Mouse (Mus musculus) neural tube, embryonic 14.5 days (tissue): ENCODE data around the gene Slc25a12. TPM values are rescaled to one million over a fixed set of nuclear protein-coding genes. Genes with fewer than 3 reads are reported as not detected.
A peak's percentile ranks its signal among the peaks of the same experiment; 100 is the strongest.

Experiments
- ATAC-seq: fragments of 200-750 bp; cut with Nextera tagmentation; 2 replicates; pipeline ENCODE4 v1.8.0; 2017; ENCODE audit warnings: low read depth, mild to moderate bottlenecking, moderate TSS enrichment, moderate library complexity
- H3K27ac ChIP-seq: fragments of 300-500 bp; sonication (generic); 2 replicates; pipeline ENCODE4 v1.5.1; 2014; ENCODE audit warnings: low read depth, mild to moderate bottlenecking, control low read depth, low read length, moderate library complexity, mixed read lengths
- H3K27me3 ChIP-seq: fragments of 300-500 bp; sonication (generic); 2 replicates; pipeline ENCODE4 v1.6.1; 2014; ENCODE audit warnings: low read length; ENCODE audit not compliant: control insufficient read depth, insufficient read depth
- H3K36me3 ChIP-seq: fragments of 300-500 bp; sonication (generic); 2 replicates; pipeline ENCODE4 v1.6.1; 2014; ENCODE audit warnings: low read length, mixed read lengths; ENCODE audit not compliant: control insufficient read depth, insufficient read depth
- H3K4me1 ChIP-seq: fragments of 300-500 bp; sonication (generic); 2 replicates; pipeline ENCODE4 v1.6.1; 2014; ENCODE audit warnings: low read length; ENCODE audit not compliant: control insufficient read depth, insufficient read depth
- H3K4me2 ChIP-seq: fragments of 300-500 bp; sonication (generic); 2 replicates; pipeline ENCODE4 v1.6.1; 2014; ENCODE audit warnings: mild to moderate bottlenecking, low read depth, low read length, control low read depth
- H3K4me3 ChIP-seq: fragments of 300-500 bp; sonication (generic); 2 replicates; pipeline ENCODE4 v1.5.1; 2014; ENCODE audit warnings: low read depth, low read length, control low read depth, mixed read lengths
- H3K9ac ChIP-seq: fragments of 300-500 bp; sonication (generic); replicated peaks from 2 replicates; pipeline ENCODE4 v1.6.1; 2014; ENCODE audit warnings: low read depth, mild to moderate bottlenecking, control low read depth, low read length, mixed read lengths
- H3K9me3 ChIP-seq: fragments of 300-500 bp; sonication (generic); 2 replicates; pipeline ENCODE4 v1.6.1; 2016; ENCODE audit warnings: low read length; ENCODE audit not compliant: control insufficient read depth
- WGBS: fragments of 180-500 bp; shearing (Covaris S2); extraction: QIAGEN DNeasy Blood & Tissue Kit; methylation state at CpG from one replicate; pipeline ENCODE4 v1.1.7; 2014; 5-methylcytosine and 5-hydroxymethylcytosine counted together
- polyA plus RNA-seq: library from polyadenylated mRNA; unstranded; fragments of >200 nt; fragmentation: Nextera tagmentation; extraction: Ambion mirVana; gene quantifications from 2 replicates; pipeline ENCODE4 v1.2.1, GENCODE M21; 2014

Slc25a12 gene
- 110 and 129 TPM in 2 replicates for polyA plus RNA-seq

DNA sequence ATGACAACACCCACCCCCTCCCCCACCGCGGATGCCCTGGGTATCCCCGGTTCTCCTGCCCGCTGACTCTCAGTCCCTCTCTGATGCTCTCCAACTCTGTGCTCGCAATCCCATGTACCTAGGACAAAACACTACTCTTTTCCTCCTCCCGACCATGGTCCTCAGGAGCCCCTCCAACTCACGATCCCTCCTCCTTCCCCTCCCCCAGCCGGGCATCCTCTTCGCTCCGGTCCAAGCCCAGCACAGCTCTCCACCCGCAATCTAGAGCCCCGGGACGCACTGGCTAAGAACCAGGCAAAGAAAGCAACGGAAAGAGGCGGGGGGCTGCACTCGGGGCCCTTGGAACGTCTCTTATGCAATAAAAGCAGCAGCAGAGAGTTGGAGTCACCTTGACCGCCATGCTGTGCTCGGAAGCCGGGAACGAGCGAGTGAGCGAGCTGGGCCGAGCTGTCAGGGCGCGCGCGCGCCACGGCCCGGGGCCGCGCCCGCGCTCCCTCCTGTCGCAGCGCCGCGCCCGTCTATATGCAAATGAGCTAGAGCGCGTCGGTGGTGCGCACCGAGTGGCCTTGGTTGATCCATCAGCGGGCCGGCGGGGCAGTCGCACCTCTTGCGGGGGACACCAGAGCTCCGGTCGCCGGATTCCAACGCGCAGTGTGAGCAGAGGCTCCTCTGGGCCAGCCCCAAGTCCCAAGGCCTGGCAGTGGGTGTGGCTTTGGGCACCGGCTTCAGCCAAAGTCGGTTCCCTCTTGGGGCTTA, at the start of gene Slc25a12:
Gene Slc25a12, minus strand, starts transcription at position 625 of the 756 bp plus-strand sequence.
- no peaks in the 10 kb centered on the region for H3K27me3 ChIP-seq
- H3K4me3 ChIP-seq = peak within 1 kb of the TSS; percentile 55
- H3K9me3 ChIP-seq = no peaks in the 10 kb centered on the region
- peak within 1 kb of the TSS; percentile 58 for H3K9ac ChIP-seq
- ATAC-seq = peak; percentile 94
- peaks cover 7% of the 10 kb centered on the region; the same call in 1 of the 2 replicates for H3K4me1 ChIP-seq
- H3K27ac ChIP-seq = peak within 1 kb of the TSS; percentile 52
- peak within 1 kb of the TSS; percentile 66 for H3K4me2 ChIP-seq
- WGBS = 1% methylated on average over 57 of the region's 57 CpGs
- no peaks in the 10 kb centered on the region for H3K36me3 ChIP-seq

DNA sequence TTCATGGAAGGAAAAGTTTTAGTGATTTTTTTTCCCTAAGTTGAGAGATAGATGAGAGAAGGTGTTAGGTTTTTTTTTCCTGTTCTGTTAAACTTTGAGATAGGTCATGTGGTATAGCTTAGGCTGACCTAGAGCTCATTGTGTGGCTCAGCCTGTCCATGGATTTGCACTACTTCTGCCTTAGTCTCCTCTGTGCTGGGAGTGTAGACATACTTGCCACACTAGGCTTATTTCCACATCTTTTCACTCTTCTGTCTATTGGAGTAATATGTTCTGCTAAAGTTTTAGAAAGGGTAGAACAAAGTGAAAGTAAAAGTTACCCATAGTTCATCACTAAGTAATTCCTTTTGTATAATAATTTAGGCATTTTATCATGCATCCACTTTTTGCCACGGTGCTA, 38.1 kb upstream of the Slc25a12 start:
- no peaks in the 10 kb centered on the region for H3K4me1 ChIP-seq

DNA sequence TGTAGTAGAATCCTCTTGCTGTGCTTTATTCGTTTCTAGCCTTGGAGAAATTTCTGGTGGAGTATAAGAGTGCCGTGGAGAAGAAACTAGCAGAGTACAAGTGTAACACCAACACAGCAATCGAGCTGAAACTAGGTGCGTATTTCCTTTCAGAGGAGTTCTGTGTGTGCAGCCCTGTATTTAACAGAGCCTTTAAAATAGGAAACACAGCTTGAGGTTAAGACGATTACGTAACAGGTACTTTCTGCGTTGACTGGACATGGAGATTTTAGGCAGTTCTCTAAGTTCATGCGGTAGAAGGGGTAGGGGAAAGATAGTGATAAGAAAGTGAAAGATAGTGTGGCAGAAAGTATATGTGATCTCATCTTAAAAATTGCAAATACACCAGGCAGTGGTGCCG, 22.3 kb upstream of the Slc25a12 start:
- peak overlapping the region; percentile 83 for H3K4me3 ChIP-seq
- 70% methylated on average over 9 of the region's 9 CpGs for WGBS
- peak overlapping the region; percentile 89 for H3K4me2 ChIP-seq
- H3K27ac ChIP-seq = no peak overlapping the region
- no peaks in the 10 kb centered on the region for H3K27me3 ChIP-seq
- 0 out of 2 replicates have a peak, but pooled peaks cover 3% of the 10 kb centered on the region for H3K36me3 ChIP-seq
- peaks cover 5% of the 10 kb centered on the region; the same call in 1 of the 2 replicates for H3K4me1 ChIP-seq
- peak overlapping the region; percentile 63 for H3K9ac ChIP-seq
- H3K9me3 ChIP-seq = no peaks in the 10 kb centered on the region
- ATAC-seq = no peak

More for the DNA sequence above, 38.1 kb upstream of the Slc25a12 start:
- Histone ChIP-seq H3K4me2 (no peak overlapping the region), H3K9me3 (no peaks in the 10 kb centered on the region), H3K4me3 (no peak overlapping the region), H3K36me3 (no peaks in the 10 kb centered on the region), H3K27me3 (no peaks in the 10 kb centered on the region), H3K27ac (no peak overlapping the region), H3K9ac (no peak overlapping the region)
- ATAC-seq = no peak
- 93% methylated on average over 1 of the region's 1 CpGs for WGBS

DNA sequence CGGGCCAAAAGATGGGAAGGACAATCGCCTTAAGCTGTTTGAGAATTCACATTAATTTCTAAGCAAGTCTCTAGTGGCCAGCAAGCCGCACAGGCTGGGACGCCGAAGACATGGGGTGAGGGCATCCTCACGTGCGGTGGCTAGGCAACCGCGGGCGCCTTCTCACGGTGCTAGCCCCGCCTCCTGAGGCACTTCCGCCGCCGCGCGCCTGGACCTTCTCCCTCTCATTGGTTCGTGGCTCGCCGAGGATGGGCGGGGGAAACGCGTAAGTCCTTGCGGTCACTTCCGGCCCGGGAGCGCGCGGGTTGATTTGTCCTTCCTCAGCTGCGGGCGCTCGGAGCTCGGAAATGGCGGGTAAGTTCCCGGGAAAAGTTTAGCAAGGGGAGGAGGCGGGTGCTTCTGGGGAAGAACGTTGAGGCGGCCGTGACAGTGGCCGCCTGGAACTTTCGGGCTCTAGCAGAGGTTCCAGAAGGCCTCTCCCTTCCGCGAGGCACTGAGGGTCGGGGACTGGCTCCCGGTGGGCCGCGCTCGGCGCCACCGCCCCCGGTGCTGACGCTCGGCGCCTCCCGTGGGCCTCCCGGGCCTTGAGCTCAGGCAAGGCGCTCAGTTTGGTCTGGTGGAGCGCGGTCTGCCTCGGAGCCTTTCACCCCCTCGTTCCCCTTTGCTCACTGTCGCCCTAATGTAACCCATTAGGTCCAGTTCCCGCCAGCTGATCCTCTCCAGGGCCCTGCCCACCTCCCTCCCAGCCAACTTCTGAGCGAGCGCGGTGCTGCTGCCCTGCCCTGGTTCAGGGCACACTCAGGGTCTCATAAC, 21.6 kb upstream of the Slc25a12 start, which contains the start of gene Hat1:
Gene Hat1, plus strand, starts transcription at position 8 of the 813 bp plus-strand sequence.
- Histone ChIP-seq H3K4me1 (peaks cover 5% of the 10 kb centered on the region; the same call in 1 of the 2 replicates), H3K9me3 (no peaks in the 10 kb centered on the region), H3K4me2 (peak within 1 kb of the TSS; percentile 89), H3K36me3 (0 out of 2 replicates have a peak, but pooled peaks cover 3% of the 10 kb centered on the region), H3K4me3 (peak within 1 kb of the TSS; percentile 83), H3K27ac (peak within 1 kb of the TSS; percentile 44; the same call in 1 of the 2 replicates), H3K9ac (peak within 1 kb of the TSS; percentile 63), H3K27me3 (no peaks in the 10 kb centered on the region)
- WGBS = under 1% methylated on average over 54 of the region's 66 CpGs
- ATAC-seq = peak; percentile 99

DNA sequence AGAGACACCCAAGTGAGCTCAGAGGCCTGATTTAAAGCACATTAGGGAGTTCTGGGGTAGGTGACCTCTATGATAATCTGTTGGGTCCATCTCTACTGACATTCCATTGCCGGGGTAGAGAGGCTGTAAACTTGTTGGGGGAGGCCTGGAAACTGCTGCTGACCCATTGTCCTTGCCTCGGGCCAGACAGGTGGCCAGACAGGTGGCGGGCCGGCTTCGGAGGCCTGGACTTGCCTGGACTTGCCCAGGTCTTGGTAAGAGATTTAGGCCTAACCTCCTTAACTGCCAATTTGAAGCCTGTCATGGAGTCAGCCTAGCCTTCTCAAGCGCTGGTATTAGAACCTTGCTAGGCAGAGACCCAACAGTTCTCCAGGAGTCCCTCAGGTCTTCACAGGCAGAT, 20.2 kb upstream of the Slc25a12 start:
- Histone ChIP-seq H3K27ac (no peak overlapping the region), H3K4me3 (no peak overlapping the region), H3K9ac (no peak overlapping the region), H3K4me1 (peaks cover 5% of the 10 kb centered on the region; the same call in 1 of the 2 replicates), H3K4me2 (no peak overlapping the region), H3K27me3 (no peaks in the 10 kb centered on the region), H3K36me3 (0 out of 2 replicates have a peak, but pooled peaks cover 3% of the 10 kb centered on the region), H3K9me3 (no peaks in the 10 kb centered on the region)
- 89% methylated on average over 6 of the region's 6 CpGs for WGBS
- ATAC-seq = no peak

DNA sequence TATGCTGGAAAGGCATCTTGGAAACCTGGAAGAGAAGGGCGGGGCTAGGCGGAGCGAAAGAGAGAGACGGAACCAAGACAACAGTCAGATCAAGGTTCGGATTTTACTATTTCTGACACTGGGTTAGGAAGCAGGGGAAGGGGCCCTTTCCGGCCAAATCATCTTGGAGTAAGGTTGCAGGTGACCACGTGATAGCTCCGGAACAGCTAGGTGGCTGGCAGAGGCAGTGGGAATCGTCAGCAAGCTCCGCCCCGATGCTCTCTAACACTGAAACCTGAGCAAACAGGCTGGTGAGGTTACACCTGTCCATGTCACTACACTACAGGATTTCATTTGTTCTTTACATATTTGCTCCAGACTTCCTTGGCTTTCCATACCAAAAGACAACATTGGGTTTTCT, 16.3 kb upstream of the Slc25a12 start:
- Histone ChIP-seq H3K4me2 (no peak overlapping the region), H3K27ac (no peak overlapping the region), H3K4me3 (no peak overlapping the region), H3K27me3 (no peaks in the 10 kb centered on the region), H3K4me1 (no peaks in the 10 kb centered on the region), H3K36me3 (no peaks in the 10 kb centered on the region), H3K9me3 (no peaks in the 10 kb centered on the region), H3K9ac (no peak overlapping the region)
- 48% methylated on average over 11 of the region's 11 CpGs for WGBS
- ATAC-seq = no peak

DNA sequence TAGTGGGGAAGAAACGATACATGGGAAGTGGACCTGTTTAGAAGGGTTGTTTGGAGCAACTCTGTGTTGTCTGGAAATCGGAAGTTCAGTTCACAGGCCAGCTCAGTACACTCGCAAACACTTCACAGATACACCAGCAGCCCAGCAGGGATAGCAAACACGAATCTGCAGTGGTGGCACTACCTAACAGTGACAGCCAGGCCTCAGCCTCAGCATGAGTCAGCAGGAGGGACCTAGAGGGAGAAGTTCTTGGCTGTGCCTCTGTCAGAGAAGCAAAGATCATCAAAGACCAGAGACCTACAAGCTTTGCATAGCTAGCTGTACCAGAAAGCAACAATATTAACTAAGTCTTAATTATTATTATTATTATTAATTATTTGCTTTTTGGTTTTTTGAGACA, 14.4 kb upstream of the Slc25a12 start:
- no peaks in the 10 kb centered on the region for H3K4me1 ChIP-seq
- H3K27ac ChIP-seq = no peak overlapping the region
- no peak overlapping the region for H3K4me3 ChIP-seq
- H3K4me2 ChIP-seq = no peak overlapping the region
- 79% methylated on average over 4 of the region's 4 CpGs for WGBS
- no peaks in the 10 kb centered on the region for H3K27me3 ChIP-seq
- H3K9me3 ChIP-seq = no peaks in the 10 kb centered on the region
- H3K9ac ChIP-seq = no peak overlapping the region
- ATAC-seq = no peak
- no peaks in the 10 kb centered on the region for H3K36me3 ChIP-seq

DNA sequence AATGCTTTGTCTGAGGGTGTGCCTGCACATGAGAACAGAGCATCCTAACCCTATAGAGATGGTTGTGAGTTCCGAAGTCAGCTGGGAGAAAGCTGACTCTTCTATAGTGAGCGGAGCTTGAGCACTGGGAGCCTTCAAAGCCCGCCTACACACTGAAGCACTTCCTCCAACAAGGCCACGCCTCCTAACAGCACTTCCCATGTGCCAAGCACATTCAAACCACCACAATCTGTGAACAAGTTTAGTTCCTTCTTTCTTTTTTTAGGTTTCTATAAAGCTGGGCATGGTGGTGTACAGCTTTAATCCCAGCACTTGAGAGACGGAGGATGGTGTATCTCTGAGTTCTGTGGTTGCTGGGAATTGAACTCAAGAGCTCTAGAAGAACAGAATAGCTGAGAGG, 9.9 kb upstream of the Slc25a12 start:
- ATAC-seq = no peak
- Histone ChIP-seq H3K9ac (no peak overlapping the region), H3K27me3 (no peaks in the 10 kb centered on the region), H3K27ac (no peak overlapping the region), H3K9me3 (no peaks in the 10 kb centered on the region), H3K4me2 (no peak overlapping the region), H3K4me1 (no peaks in the 10 kb centered on the region), H3K36me3 (no peaks in the 10 kb centered on the region), H3K4me3 (no peak overlapping the region)
- 88% methylated on average over 5 of the region's 5 CpGs for WGBS
